Mouse (Mus musculus) liver, postnatal 0 days (tissue): Measurements from ENCODE around the gene Dbr1. TPM values are rescaled to one million over a fixed set of nuclear protein-coding genes. Genes with fewer than 3 reads are reported as not detected.
A peak's percentile ranks its signal among the peaks of the same experiment; 100 is the strongest.

Source experiments
- ATAC-seq: fragments of 200-750 bp; cut with Nextera tagmentation; 2 replicates; pipeline ENCODE4 v1.8.0; 2017; ENCODE audit warnings: mild to moderate bottlenecking, moderate library complexity
- DNase-seq: peaks from one replicate; pipeline ENCODE4 v3.0.0-alpha.2; 2016
- H3K27ac ChIP-seq: fragments of 300-500 bp; sonication (generic); 2 replicates; pipeline ENCODE4 v1.5.1; 2014; ENCODE audit warnings: antibody characterized with exemption, moderate library complexity, mild to moderate bottlenecking, low read depth
- H3K27me3 ChIP-seq: fragments of 300-500 bp; sonication (generic); 2 replicates; pipeline ENCODE4 v1.6.1; 2014; ENCODE audit warnings: low read length, control low read depth, mixed read lengths; ENCODE audit not compliant: insufficient read depth
- H3K36me3 ChIP-seq: fragments of 300-500 bp; sonication (generic); replicated peaks from 2 replicates; pipeline ENCODE4 v1.6.1; 2014; ENCODE audit warnings: mild to moderate bottlenecking, control low read depth, low read length, moderate library complexity, mixed read lengths; ENCODE audit not compliant: insufficient read depth
- H3K4me1 ChIP-seq: fragments of 300-500 bp; sonication (generic); 2 replicates; pipeline ENCODE4 v1.6.1; 2014; ENCODE audit warnings: antibody characterized with exemption, mild to moderate bottlenecking, control low read depth; ENCODE audit not compliant: insufficient read depth
- H3K4me2 ChIP-seq: fragments of 300-500 bp; sonication (generic); 2 replicates; pipeline ENCODE4 v1.6.1; 2014; ENCODE audit warnings: low read depth, mild to moderate bottlenecking, low read length, moderate library complexity, mixed read lengths
- H3K4me3 ChIP-seq: fragments of 300-500 bp; sonication (generic); 2 replicates; pipeline ENCODE4 v1.5.1; 2014; ENCODE audit warnings: low read depth, low read length
- H3K9ac ChIP-seq: fragments of 300-500 bp; sonication (generic); replicated peaks from 2 replicates; pipeline ENCODE4 v1.6.1; 2014; ENCODE audit warnings: mild to moderate bottlenecking, moderate library complexity
- H3K9me3 ChIP-seq: fragments of 300-500 bp; sonication (generic); 2 replicates; pipeline ENCODE4 v1.6.1; 2016; ENCODE audit warnings: mild to moderate bottlenecking, control low read depth, low read length, mixed read lengths
- CTCF ChIP-seq: sonication (generic); IDR thresholded peaks from 2 replicates; pipeline ENCODE4 v1.5.1; 2016; ENCODE audit warnings: antibody characterized with exemption, low read depth
- EP300 ChIP-seq: IDR thresholded peaks from 2 replicates; pipeline ENCODE4 v1.6.1; 2016; ENCODE audit warnings: antibody characterized with exemption, low read depth, mild to moderate bottlenecking
- WGBS: fragments of 180-500 bp; shearing (Covaris S2); extraction: QIAGEN DNeasy Blood & Tissue Kit; methylation state at CpG from one replicate; pipeline ENCODE4 v1.1.7; 2014; ENCODE audit not compliant: insufficient replicate concordance; 5-methylcytosine and 5-hydroxymethylcytosine counted together
- polyA plus RNA-seq: library from polyadenylated mRNA; unstranded; fragments of >200 nt; fragmentation: Nextera tagmentation; extraction: Ambion mirVana; gene quantifications from 2 replicates; pipeline ENCODE4 v1.2.1, GENCODE M21; 2015

The Dbr1 gene
- polyA plus RNA-seq = 9.3 and 9.6 TPM in 2 replicates

- peak within 1 kb of the TSS; percentile 94 for H3K27ac ChIP-seq
- 2% methylated on average over 57 of the region's 57 CpGs for WGBS
- H3K4me2 ChIP-seq = peak within 1 kb of the TSS; percentile 81
- TF ChIP-seq CTCF = no peak
- peak; percentile 88 for TF ChIP-seq EP300
- H3K9me3 ChIP-seq = no peaks in the 10 kb centered on the region
- H3K4me1 ChIP-seq = peaks cover 3% of the 10 kb centered on the region; the same call in 1 of the 2 replicates
- DNase-seq (peak; percentile 92), ATAC-seq (peak; percentile 98)
- peaks cover 8% of the 10 kb centered on the region for H3K36me3 ChIP-seq
- H3K9ac ChIP-seq = peak within 1 kb of the TSS; percentile 97
- peak within 1 kb of the TSS; percentile 90 for H3K4me3 ChIP-seq
- no peaks in the 10 kb centered on the region for H3K27me3 ChIP-seq
Measured at GRCm38 (mm10) chr9:99575677-99576480, at the start of gene Dbr1. TSS of gene Dbr1 (plus strand) at chr9:99575799.

- Histone ChIP-seq H3K9me3 (no peaks in the 10 kb centered on the region), H3K4me2 (no peak overlapping the region), H3K27ac (no peak overlapping the region), H3K4me3 (no peak overlapping the region), H3K9ac (no peak overlapping the region), H3K4me1 (no peaks in the 10 kb centered on the region), H3K27me3 (no peaks in the 10 kb centered on the region), H3K36me3 (peaks cover 45% of the 10 kb centered on the region)
- ATAC-seq (no peak), DNase-seq (no peak)
- TF ChIP-seq EP300 (no peak), CTCF (no peak)
- WGBS = 73% methylated on average over 1 of the region's 1 CpGs
Measured at GRCm38 (mm10) chr9:99531865-99532264, 43.7 kb upstream of the Dbr1 start.

GRCm38 (mm10) chr9:99546259-99546658 lies 29.3 kb upstream of the Dbr1 start:
- H3K27ac ChIP-seq = no peak overlapping the region
- no peak overlapping the region for H3K9ac ChIP-seq
- no peaks in the 10 kb centered on the region for H3K27me3 ChIP-seq
- H3K4me2 ChIP-seq = no peak overlapping the region
- no peaks in the 10 kb centered on the region for H3K36me3 ChIP-seq
- DNase-seq (no peak), ATAC-seq (no peak)
- TF ChIP-seq EP300 (no peak), CTCF (peak; percentile 32)
- H3K9me3 ChIP-seq = no peaks in the 10 kb centered on the region
- H3K4me1 ChIP-seq = no peaks in the 10 kb centered on the region
- 75% methylated on average over 1 of the region's 1 CpGs for WGBS
- no peak overlapping the region for H3K4me3 ChIP-seq

GRCm38 (mm10) chr9:99552068-99552467 lies 23.5 kb upstream of the Dbr1 start:
- Histone ChIP-seq H3K27ac (no peak overlapping the region), H3K36me3 (no peaks in the 10 kb centered on the region), H3K9me3 (no peaks in the 10 kb centered on the region), H3K27me3 (no peaks in the 10 kb centered on the region), H3K9ac (no peak overlapping the region), H3K4me2 (no peak overlapping the region), H3K4me3 (no peak overlapping the region), H3K4me1 (peaks cover 3% of the 10 kb centered on the region; the same call in 1 of the 2 replicates)
- no peak for DNase-seq
- no peak for ATAC-seq
- no peak for TF ChIP-seq CTCF
- TF ChIP-seq EP300 = no peak
- WGBS = 63% methylated on average over 2 of the region's 2 CpGs

GRCm38 (mm10) chr9:99553049-99553448 lies 22.6 kb upstream of the Dbr1 start:
- WGBS = 70% methylated on average over 2 of the region's 2 CpGs
- no peak overlapping the region for H3K4me3 ChIP-seq

GRCm38 (mm10) chr9:99554052-99554451 lies 21.5 kb upstream of the Dbr1 start:
- Histone ChIP-seq H3K9ac (no peak overlapping the region), H3K4me2 (no peak overlapping the region), H3K27me3 (no peaks in the 10 kb centered on the region), H3K4me1 (peaks cover 8% of the 10 kb centered on the region), H3K36me3 (no peaks in the 10 kb centered on the region), H3K27ac (no peak overlapping the region), H3K4me3 (no peak overlapping the region), H3K9me3 (no peaks in the 10 kb centered on the region)
- no peak for DNase-seq
- TF ChIP-seq CTCF (no peak), EP300 (no peak)
- no peak for ATAC-seq

More at GRCm38 (mm10) chr9:99553049-99553448, 22.6 kb upstream of the Dbr1 start:
- no peaks in the 10 kb centered on the region for H3K9me3 ChIP-seq
- H3K36me3 ChIP-seq = no peaks in the 10 kb centered on the region
- ATAC-seq (no peak), DNase-seq (no peak)
- no peaks in the 10 kb centered on the region for H3K27me3 ChIP-seq
- no peak overlapping the region for H3K4me2 ChIP-seq
- TF ChIP-seq EP300 (no peak), CTCF (no peak)
- H3K9ac ChIP-seq = no peak overlapping the region
- H3K27ac ChIP-seq = no peak overlapping the region
- peaks cover 8% of the 10 kb centered on the region for H3K4me1 ChIP-seq
